Comparison of ENCODE assay signal across 24 mouse cellular contexts in genomic region chr11:52255077-52255476, GRCm38 (mm10). TPM values are rescaled to one million over a fixed set of nuclear protein-coding genes. Genes with fewer than 3 reads are reported as not detected.
DNase-seq lines count a peak whose midpoint lies in the region; ATAC-seq and TF ChIP-seq lines count a peak whose summit lies in the region.
"Had no signal": no experiment of that assay in that cellular context is flagged by ENCODE, and none has a peak within 500 bp of the region (broad histone marks: within the 10 kb centered on the region; RNA-seq: fewer than 3 reads in every experiment).

No protein-coding gene starts in this region.

- H3K36me3 ChIP-seq in heart, embryonic 11.5 days (ENCODE audit: control insufficient read depth, insufficient read depth, low read length), result peaks cover 9% of the 10 kb centered on the region; the same call in 1 of the 2 replicates
- H3K36me3 ChIP-seq in heart, embryonic 10.5 days, result peaks cover 38% of the 10 kb centered on the region
- H3K36me3 ChIP-seq in MEL (ENCODE audit: control insufficient read depth in 1 of 2, insufficient read depth in 2 of 2, low read length in 2 of 2), result no peaks in the 10 kb centered on the region
- peaks cover 86% of the 10 kb centered on the region for H3K36me3 ChIP-seq in limb, embryonic 10.5 days

- no peaks in the 10 kb centered on the region for H3K27me3 ChIP-seq in heart, embryonic 11.5 days (ENCODE audit: control insufficient read depth, insufficient read depth, low read length)
- no peaks in the 10 kb centered on the region for H3K27me3 ChIP-seq in heart, embryonic 10.5 days (ENCODE audit: insufficient read depth, poor library complexity, severe bottlenecking)
- no peaks in the 10 kb centered on the region for H3K27me3 ChIP-seq in MEL (ENCODE audit: control insufficient read depth in 1 of 2, insufficient read depth in 2 of 2, low read length in 2 of 2)
- no peaks in the 10 kb centered on the region for H3K27me3 ChIP-seq in limb, embryonic 10.5 days (ENCODE audit: low read depth, poor library complexity, severe bottlenecking)
- H3K27me3 ChIP-seq: embryonic facial prominence, embryonic 12.5 days; hindbrain, embryonic 12.5 days had no signal

- 0 out of 2 replicates have a peak, but pooled peaks cover 5% of the 10 kb centered on the region for H3K4me1 ChIP-seq in heart, embryonic 11.5 days (ENCODE audit: control insufficient read depth, insufficient read depth, low read length)
- H3K4me1 ChIP-seq in heart, embryonic 10.5 days, result peaks cover 17% of the 10 kb centered on the region
- H3K4me1 ChIP-seq in MEL (ENCODE audit: control insufficient read depth in 1 of 2, insufficient read depth in 2 of 2, low read length in 2 of 2), result no peaks in the 10 kb centered on the region
- 0 out of 2 replicates have a peak, but pooled peaks cover 2% of the 10 kb centered on the region for H3K4me1 ChIP-seq in limb, embryonic 10.5 days
- H3K4me1 ChIP-seq: hindbrain, embryonic 12.5 days had no signal

- peak overlapping the region; percentile 16; the same call in 1 of the 2 replicates for H3K9ac ChIP-seq in heart, embryonic 11.5 days (ENCODE audit: low read depth, low read length)
- H3K9ac ChIP-seq in MEL (ENCODE audit: control insufficient read depth, low read depth, low read length, poor library complexity, severe bottlenecking), result no peak overlapping the region
- H3K9ac ChIP-seq: embryonic facial prominence, embryonic 12.5 days; hindbrain, embryonic 12.5 days had no signal

- H3K9me3 ChIP-seq in heart, embryonic 11.5 days (replicated peaks; ENCODE audit: control insufficient read depth, low read length), result no peaks in the 10 kb centered on the region
- H3K9me3 ChIP-seq in heart, embryonic 10.5 days, result no peaks in the 10 kb centered on the region
- H3K9me3 ChIP-seq in MEL (replicated peaks; ENCODE audit: insufficient read depth, low read length), result no peaks in the 10 kb centered on the region
- H3K9me3 ChIP-seq in limb, embryonic 10.5 days (replicated peaks), result no peaks in the 10 kb centered on the region
- H3K9me3 ChIP-seq: embryonic facial prominence, embryonic 12.5 days; hindbrain, embryonic 12.5 days had no signal

- no peak for TF ChIP-seq CTCF in MEL (IDR thresholded peaks at IDR 0.05 in 2 of 3, conservative IDR thresholded peaks at IDR 0.05 in 1 of 3; ENCODE audit: control insufficient read depth in 1 of 3, insufficient read depth in 1 of 3, low read depth in 2 of 3, low read length in 3 of 3, poor library complexity in 1 of 3, severe bottlenecking in 1 of 3)

- no peak for TF ChIP-seq EP300 in MEL (IDR thresholded peaks at IDR 0.05; ENCODE audit: low read depth in 1 of 2, low read length in 2 of 2)

- no peaks in the 10 kb centered on the region for H3K79me2 ChIP-seq in MEL (ENCODE audit: control insufficient read depth, insufficient read depth, low read length, poor library complexity)

- H3K27ac ChIP-seq in heart, embryonic 11.5 days (ENCODE audit: low read depth, low read length), result no peak overlapping the region
- H3K27ac ChIP-seq in heart, embryonic 10.5 days, result no peak overlapping the region
- H3K27ac ChIP-seq in MEL (ENCODE audit: control insufficient read depth, low read depth, low read length), result no peak overlapping the region
- H3K27ac ChIP-seq in limb, embryonic 10.5 days, result no peak overlapping the region
- H3K27ac ChIP-seq: embryonic facial prominence, embryonic 12.5 days; gastrocnemius, adult 2 months; heart, adult 2 months; hindbrain, embryonic 12.5 days had no signal

- no peak overlapping the region for H3K4me3 ChIP-seq in heart, embryonic 11.5 days (ENCODE audit: low read depth, low read length)
- no peak overlapping the region for H3K4me3 ChIP-seq in heart, embryonic 10.5 days
- H3K4me3 ChIP-seq in MEL (ENCODE audit: control insufficient read depth in 1 of 2, insufficient read depth in 1 of 2, low read depth in 2 of 2, low read length in 2 of 2), result no peak overlapping the region
- no peak overlapping the region for H3K4me3 ChIP-seq in limb, embryonic 10.5 days
- H3K4me3 ChIP-seq: embryonic facial prominence, embryonic 12.5 days; gastrocnemius, adult 2 months; heart, adult 2 months; hindbrain, embryonic 12.5 days had no signal

- no peak for TF ChIP-seq POLR2A in MEL (IDR thresholded peaks at IDR 0.05; ENCODE audit: control insufficient read depth in 1 of 2, insufficient read depth in 1 of 2, low read depth in 1 of 2, low read length in 2 of 2, poor library complexity in 1 of 2)

- 74% methylated on average over 8 of the region's 8 CpGs for WGBS in heart, embryonic 11.5 days (ENCODE audit: insufficient replicate concordance)
- WGBS in heart, embryonic 10.5 days, result 85% methylated on average over 8 of the region's 8 CpGs
- WGBS in limb, embryonic 10.5 days, result 90% methylated on average over 8 of the region's 8 CpGs

- no peak overlapping the region for H3K4me2 ChIP-seq in heart, embryonic 11.5 days
- H3K4me2 ChIP-seq: embryonic facial prominence, embryonic 12.5 days; hindbrain, embryonic 12.5 days had no signal

- DNase-seq in heart, embryonic 10.5 days (ENCODE audit: low spot score), result no peak
- no peak for DNase-seq in MEL (ENCODE audit: low read depth, low spot score)
- DNase-seq in limb, embryonic 10.5 days (ENCODE audit: low spot score), result peak; percentile 29
- peak; percentile 29 for DNase-seq in thymus, postnatal 14 days
- DNase-seq in ovary, postnatal 10 days (ENCODE audit: low spot score), result no peak
- DNase-seq in layer of hippocampus, adult 8-10 months (ENCODE audit: low spot score in 2 of 2), result no peak
- DNase-seq: adrenal gland, adult 8-10 months; cerebellum, adult 11-12 months; cerebellum, adult 9-10 months; cerebellum, postnatal 25 days; gastrocnemius, adult 2 months; heart, adult 2 months; heart, postnatal 10 days; heart, postnatal 4 days had no signal

- TF ChIP-seq RAD21 in MEL (IDR thresholded peaks at IDR 0.05; ENCODE audit: low read depth, low read length), result no peak

- no peak for ATAC-seq in heart, embryonic 11.5 days (replicated peaks; ENCODE audit: insufficient number of reproducible peaks, low FRiP score, low TSS enrichment)
- ATAC-seq in erythroid progenitor cell, adult 5-6 weeks (replicated peaks; ENCODE audit: low FRiP score, poor library complexity, severe bottlenecking), result no peak
- ATAC-seq: forebrain, embryonic 14.5 days; hindbrain, embryonic 16.5 days had no signal

TF ChIP-seq in MEL, 35 proteins besides CTCF, POLR2A, EP300 and RAD21:
- no peak for TF ChIP-seq GABPA (IDR thresholded peaks at IDR 0.05; ENCODE audit: low read depth, low read length)
- TF ChIP-seq MYC (IDR thresholded peaks at IDR 0.05; ENCODE audit: low read depth, low read length), result no peak
- no peak for TF ChIP-seq ZC3H11A (IDR thresholded peaks at IDR 0.05; ENCODE audit: low read depth, low read length)
- no peak for TF ChIP-seq ZKSCAN1 (IDR thresholded peaks at IDR 0.05; ENCODE audit: low read depth, low read length)
- no peak for TF ChIP-seq MAZ (IDR thresholded peaks at IDR 0.05; ENCODE audit: low read depth, low read length)
- no peak for TF ChIP-seq KAT2A (conservative IDR thresholded peaks at IDR 0.05; ENCODE audit: low read depth, low read length)
- 0 out of 2 replicates have a peak, but pooled peaks have one; percentile 24 for TF ChIP-seq POLR2AphosphoS2 (IDR thresholded peaks at IDR 0.05; ENCODE audit: low read length)
- TF ChIP-seq GATA1 (IDR thresholded peaks at IDR 0.05; ENCODE audit: low read depth, low read length), result no peak
TF ChIP-seq in MEL: peak in this region for 1.

RNA-seq across cellular contexts. Expression of gene Skp1a, which starts 23.3 kb away (rescaled TPM):
- polyA plus RNA-seq in heart, embryonic 11.5 days (2014; fragmentation: Nextera tagmentation; extraction: Ambion mirVana), result 506 and 537 TPM in 2 replicates
- polyA plus RNA-seq in heart, embryonic 10.5 days (2016; fragmentation: Nextera tagmentation; extraction: Ambion mirVana), result 516 and 546 TPM in 2 replicates
- 414 and 445 TPM in 2 replicates for total RNA-seq in MEL (2012; rRNA removed)
- polyA plus RNA-seq in MEL (2012; ENCODE audit: insufficient read depth in 1 of 2, insufficient read length in 2 of 2, low read depth in 1 of 2, low replicate concordance in 2 of 2, missing spikeins in 1 of 2), result 1,000 to 10,000 TPM in 1 of 2 experiments, 100 to 1,000 TPM in 1; 169 to 1,533 TPM
- polyA plus RNA-seq in limb, embryonic 10.5 days (2016; fragmentation: Nextera tagmentation; extraction: Ambion mirVana), result 876 and 900 TPM in 2 replicates
- 100 to 1,000 TPM; 433 to 496 (median 439) TPM for total RNA-seq in layer of hippocampus, adult 8-10 months (2022)
- total RNA-seq in erythroid progenitor cell, adult 5-6 weeks (2015; ENCODE audit: low replicate concordance), result 103 and 116 TPM in 2 replicates
- 69.7 and 95.6 TPM in 2 replicates for total RNA-seq in erythroid progenitor cell, adult 5-6 weeks (2017; ENCODE audit: low replicate concordance)

RNA-seq across cellular contexts. Expression of gene Tcf7, which starts 27.7 kb away (rescaled TPM):
- 5.3 and 5.5 TPM in 2 replicates for polyA plus RNA-seq in heart, embryonic 11.5 days (2014; fragmentation: Nextera tagmentation; extraction: Ambion mirVana)
- 7.6 and 11.5 TPM in 2 replicates for polyA plus RNA-seq in heart, embryonic 10.5 days (2016; fragmentation: Nextera tagmentation; extraction: Ambion mirVana)
- total RNA-seq in MEL (2012; rRNA removed), result 0.12 and 0.29 TPM in 2 replicates
- 1 to 10 TPM in 1 of 2 experiments, not detected in 1; 2.3 TPM for polyA plus RNA-seq in MEL (2012; ENCODE audit: insufficient read depth in 1 of 2, insufficient read length in 2 of 2, low read depth in 1 of 2, low replicate concordance in 2 of 2, missing spikeins in 1 of 2)
- 24.4 and 41.7 TPM in 2 replicates for polyA plus RNA-seq in limb, embryonic 10.5 days (2016; fragmentation: Nextera tagmentation; extraction: Ambion mirVana)
- total RNA-seq in layer of hippocampus, adult 8-10 months (2022), result 1 to 10 TPM; 2.9 to 3.6 (median 3.2) TPM
- 16.2 and 22.6 TPM in 2 replicates for total RNA-seq in erythroid progenitor cell, adult 5-6 weeks (2015; ENCODE audit: low replicate concordance)
- total RNA-seq in erythroid progenitor cell, adult 5-6 weeks (2017; ENCODE audit: low replicate concordance), result 1.4 and 3.3 TPM in 2 replicates

RNA-seq across cellular contexts. Expression of gene Olfr1371, which starts 41.3 kb away (rescaled TPM):
- not detected in 2 replicates for polyA plus RNA-seq in heart, embryonic 11.5 days (2014; fragmentation: Nextera tagmentation; extraction: Ambion mirVana)
- polyA plus RNA-seq in heart, embryonic 10.5 days (2016; fragmentation: Nextera tagmentation; extraction: Ambion mirVana), result not detected in 2 replicates
- total RNA-seq in MEL (2012; rRNA removed), result not detected in 2 replicates
- not detected for polyA plus RNA-seq in MEL (2012; ENCODE audit: insufficient read depth in 1 of 2, insufficient read length in 2 of 2, low read depth in 1 of 2, low replicate concordance in 2 of 2, missing spikeins in 1 of 2)
- polyA plus RNA-seq in limb, embryonic 10.5 days (2016; fragmentation: Nextera tagmentation; extraction: Ambion mirVana), result not detected in 2 replicates
- total RNA-seq in layer of hippocampus, adult 8-10 months (2022), result not detected
- total RNA-seq in erythroid progenitor cell, adult 5-6 weeks (2015; ENCODE audit: low replicate concordance), result not detected in 2 replicates
- not detected in 2 replicates for total RNA-seq in erythroid progenitor cell, adult 5-6 weeks (2017; ENCODE audit: low replicate concordance)
- total RNA-seq: adrenal gland, adult 8-10 months; ES-E14; gastrocnemius, adult 2 months; gastrocnemius, postnatal 36 days; heart, adult 2 months; heart, postnatal 10 days; heart, postnatal 4 days had no signal
- polyA plus RNA-seq: cortical plate, adult 2 months; embryonic facial prominence, embryonic 12.5 days; forebrain, embryonic 14.5 days; heart, adult 2 months; heart, embryonic 14.5 days; hindbrain, embryonic 12.5 days; hindbrain, embryonic 16.5 days had no signal

Comparison
In these comparisons a context has a peak if more than half of its experiments do, and no peak if none do; other contexts are left out.
1. DNase-seq: peak in limb, embryonic 10.5 days (single experiment) and thymus, postnatal 14 days (single experiment); none in heart, embryonic 10.5 days (single experiment), MEL (single experiment), ovary, postnatal 10 days (single experiment) and layer of hippocampus, adult 8-10 months (0 of 2).